ENCODE assay signal across 14 mouse cellular contexts in the genomic region with DNA sequence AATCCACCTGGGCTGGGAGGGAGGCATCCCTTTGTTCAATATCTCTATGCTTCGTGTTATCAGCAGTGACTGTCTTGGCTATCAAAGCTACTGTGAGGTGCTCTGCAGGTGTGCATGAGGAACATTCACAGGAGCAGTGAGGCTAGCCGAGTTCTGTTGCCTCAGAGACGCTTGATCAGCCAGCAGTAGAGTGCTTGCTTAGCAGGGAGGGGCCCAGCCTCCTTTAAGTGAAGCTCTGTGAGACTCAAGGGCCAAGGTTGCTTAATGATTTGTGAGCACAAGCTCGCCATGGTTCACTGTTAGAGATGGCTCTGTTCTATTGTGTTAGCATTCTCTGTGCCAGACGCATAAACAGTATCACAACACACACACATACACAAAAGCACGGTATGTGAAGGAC. TPM values are rescaled to one million over a fixed set of nuclear protein-coding genes. Genes with fewer than 3 reads are reported as not detected.
DNase-seq lines count a peak whose midpoint lies in the region; TF ChIP-seq lines count a peak whose summit lies in the region.
"Had no signal": no experiment of that assay in that cellular context is flagged by ENCODE, and none has a peak within 500 bp of the region (broad histone marks: within the 10 kb centered on the region; RNA-seq: fewer than 3 reads in every experiment).

No protein-coding gene starts in this region.

- WGBS in kidney, adult 2 months: 38% methylated on average over 6 of the region's 6 CpGs
- WGBS in forebrain, embryonic 10.5 days: 83% methylated on average over 6 of the region's 6 CpGs

- H3K9me3 ChIP-seq in E14TG2a.4 (ENCODE audit: low read length): no peaks in the 10 kb centered on the region
- no peaks in the 10 kb centered on the region for H3K9me3 ChIP-seq in forebrain, embryonic 10.5 days
- H3K9me3 ChIP-seq: embryonic facial prominence, embryonic 12.5 days; hindbrain, embryonic 10.5 days had no signal

- peaks cover 69% of the 10 kb centered on the region for H3K4me1 ChIP-seq in E14TG2a.4 (replicated peaks; ENCODE audit: low read depth, low read length)
- H3K4me1 ChIP-seq in kidney, adult 2 months (ENCODE audit: control insufficient read depth, insufficient read depth, low read length): peaks cover 24% of the 10 kb centered on the region; the same call in 1 of the 2 replicates
- peaks cover 8% of the 10 kb centered on the region for H3K4me1 ChIP-seq in forebrain, embryonic 10.5 days
- H3K4me1 ChIP-seq: embryonic facial prominence, embryonic 12.5 days had no signal

- H3K36me3 ChIP-seq in E14TG2a.4 (ENCODE audit: insufficient read depth, low read length): peaks cover 10% of the 10 kb centered on the region
- no peaks in the 10 kb centered on the region for H3K36me3 ChIP-seq in kidney, adult 2 months (ENCODE audit: control insufficient read depth, insufficient read depth, low read length)
- peaks cover 65% of the 10 kb centered on the region for H3K36me3 ChIP-seq in forebrain, embryonic 10.5 days (replicated peaks)

- H3K27me3 ChIP-seq in E14TG2a.4 (ENCODE audit: insufficient read depth, low read length): peaks cover 1% of the 10 kb centered on the region; the same call in 1 of the 2 replicates
- no peaks in the 10 kb centered on the region for H3K27me3 ChIP-seq in kidney, adult 2 months (replicated peaks; ENCODE audit: control insufficient read depth, insufficient read depth, low read length)
- H3K27me3 ChIP-seq in forebrain, embryonic 10.5 days (ENCODE audit: poor library complexity, severe bottlenecking): no peaks in the 10 kb centered on the region
- H3K27me3 ChIP-seq: embryonic facial prominence, embryonic 12.5 days had no signal

- TF ChIP-seq POLR2A in kidney, adult 2 months (IDR thresholded peaks at IDR 0.05; ENCODE audit: low read depth, low read length): no peak

- H3K27ac ChIP-seq in kidney, adult 2 months (ENCODE audit: insufficient read depth, low read depth, low read length): peak overlapping the region; percentile 59; the same call in 1 of the 2 replicates
- H3K27ac ChIP-seq in forebrain, embryonic 10.5 days: no peak overlapping the region
- H3K27ac ChIP-seq: embryonic facial prominence, embryonic 12.5 days; hindbrain, embryonic 10.5 days had no signal

- DNase-seq in kidney, adult 2 months: peak; percentile 87
- DNase-seq in kidney, postnatal 25 days: peak; percentile 64 to 86
- DNase-seq in lung, postnatal 10 days: peak; percentile 70
- DNase-seq in frontal cortex, adult 2 months (ENCODE audit: extremely low spot score in 1 of 2, low spot score in 1 of 2): no peak
- no peak for DNase-seq in embryo, embryonic 11 days
- no peak for DNase-seq in right cerebral cortex, postnatal 25 days
- DNase-seq in forebrain, embryonic 10.5 days (ENCODE audit: extremely low spot score, low spot score): no peak
- DNase-seq: adrenal gland, adult 2 months; B cell, adult 2 months; cerebellum, postnatal 14 days; thymus, adult 18-20 months had no signal

- H3K4me3 ChIP-seq in E14TG2a.4 (replicated peaks; ENCODE audit: low read length): peak overlapping the region; percentile 8; the same call in 1 of the 2 replicates
- H3K4me3 ChIP-seq in kidney, adult 2 months (ENCODE audit: insufficient read depth, low read depth, low read length): no peak overlapping the region
- no peak overlapping the region for H3K4me3 ChIP-seq in forebrain, embryonic 10.5 days
- H3K4me3 ChIP-seq: embryonic facial prominence, embryonic 12.5 days; hindbrain, embryonic 10.5 days had no signal

- no peak for TF ChIP-seq CTCF in E14TG2a.4 (conservative IDR thresholded peaks at IDR 0.05; ENCODE audit: low read length)
- TF ChIP-seq CTCF in kidney, adult 2 months (conservative IDR thresholded peaks at IDR 0.05; ENCODE audit: insufficient read depth, insufficient read length, low read depth, low read length): no peak

RNA-seq across cellular contexts. Expression of a gene that starts 8.2 kb away (rescaled TPM):
- polyA plus RNA-seq in kidney, adult 2 months (2012; rRNA removed): 19.4 and 20.7 TPM in 2 replicates
- polyA plus RNA-seq in frontal cortex, adult 2 months (2012; rRNA removed): 26.2 and 28.4 TPM in 2 replicates
- polyA plus RNA-seq in forebrain, embryonic 10.5 days (2016; fragmentation: Nextera tagmentation; extraction: Ambion mirVana): 18.5 and 19.6 TPM in 2 replicates

RNA-seq across cellular contexts. Expression of a gene that starts 15.2 kb away (rescaled TPM):
- polyA plus RNA-seq in kidney, adult 2 months (2012; rRNA removed): 29.0 and 29.5 TPM in 2 replicates
- 54.3 and 57.7 TPM in 2 replicates for polyA plus RNA-seq in frontal cortex, adult 2 months (2012; rRNA removed)
- 15.1 and 19.4 TPM in 2 replicates for polyA plus RNA-seq in forebrain, embryonic 10.5 days (2016; fragmentation: Nextera tagmentation; extraction: Ambion mirVana)

RNA-seq across cellular contexts. Expression of a gene that starts 15.2 kb away (rescaled TPM):
- 0.34 and 0.48 TPM in 2 replicates for polyA plus RNA-seq in kidney, adult 2 months (2012; rRNA removed)
- 7.8 and 9.7 TPM in 2 replicates for polyA plus RNA-seq in frontal cortex, adult 2 months (2012; rRNA removed)
- polyA plus RNA-seq in forebrain, embryonic 10.5 days (2016; fragmentation: Nextera tagmentation; extraction: Ambion mirVana): 0.19 and 0.31 TPM in 2 replicates

RNA-seq across cellular contexts. Expression of a gene that starts 20.9 kb away (rescaled TPM):
- 3.0 and 5.3 TPM in 2 replicates for polyA plus RNA-seq in kidney, adult 2 months (2012; rRNA removed)
- 174 and 184 TPM in 2 replicates for polyA plus RNA-seq in frontal cortex, adult 2 months (2012; rRNA removed)
- polyA plus RNA-seq in forebrain, embryonic 10.5 days (2016; fragmentation: Nextera tagmentation; extraction: Ambion mirVana): 22.7 and 36.5 TPM in 2 replicates

RNA-seq across cellular contexts. Expression of a gene that starts 30.9 kb away (rescaled TPM):
- 251 and 307 TPM in 2 replicates for polyA plus RNA-seq in kidney, adult 2 months (2012; rRNA removed)
- 554 and 589 TPM in 2 replicates for polyA plus RNA-seq in frontal cortex, adult 2 months (2012; rRNA removed)
- polyA plus RNA-seq in forebrain, embryonic 10.5 days (2016; fragmentation: Nextera tagmentation; extraction: Ambion mirVana): 265 and 273 TPM in 2 replicates

Comparison
In these comparisons a context has a peak if more than half of its experiments do, and no peak if none do; other contexts are left out.
1. DNase-seq: peak in kidney, adult 2 months (single experiment), kidney, postnatal 25 days (2 of 2) and lung, postnatal 10 days (single experiment); none in frontal cortex, adult 2 months (0 of 2), embryo, embryonic 11 days (single experiment), right cerebral cortex, postnatal 25 days (single experiment) and forebrain, embryonic 10.5 days (single experiment).